Mouse (Mus musculus): Measurements from ENCODE around the gene Smad1. TPM values are rescaled to one million over a fixed set of nuclear protein-coding genes. Genes with fewer than 3 reads are reported as not detected.
A peak's percentile ranks its signal among the peaks of the same experiment; 100 is the strongest.

Gene Smad1
- polyA plus RNA-seq, 1 experiment: 48.0 TPM

- TF ChIP-seq POLR2A (IDR thresholded peaks at IDR 0.05; ENCODE audit: control insufficient read depth, extremely low read depth, insufficient read depth, low read length, poor library complexity) (no peak), CTCF (IDR thresholded peaks at IDR 0.05; ENCODE audit: borderline replicate concordance, control insufficient read depth, extremely low read depth, insufficient read depth, low read length, poor library complexity) (no peak)
- peaks cover 17% of the 10 kb centered on the region for H3K4me1 ChIP-seq (replicated peaks; ENCODE audit: control insufficient read depth, insufficient read depth, low read length)
- H3K36me3 ChIP-seq (ENCODE audit: control insufficient read depth, insufficient read depth, low read length): no peaks in the 10 kb centered on the region
- 85% methylated on average over 25 of the region's 25 CpGs for WGBS
- DNase-seq: no peak
- H3K27me3 ChIP-seq (ENCODE audit: control insufficient read depth, insufficient read depth, low read length): no peaks in the 10 kb centered on the region
- H3K27ac ChIP-seq (ENCODE audit: control insufficient read depth, insufficient read depth, low read length): peak overlapping the region; percentile 27; the same call in 1 of the 2 replicates
- 0 out of 2 replicates have a peak overlapping the region, but pooled peaks have one; percentile 11 for H3K4me3 ChIP-seq (ENCODE audit: control insufficient read depth, insufficient read depth, low read length)
Measured at GRCm38 (mm10) chr8:79384276-79385271, 14.7 kb downstream of the Smad1 start.

DNA sequence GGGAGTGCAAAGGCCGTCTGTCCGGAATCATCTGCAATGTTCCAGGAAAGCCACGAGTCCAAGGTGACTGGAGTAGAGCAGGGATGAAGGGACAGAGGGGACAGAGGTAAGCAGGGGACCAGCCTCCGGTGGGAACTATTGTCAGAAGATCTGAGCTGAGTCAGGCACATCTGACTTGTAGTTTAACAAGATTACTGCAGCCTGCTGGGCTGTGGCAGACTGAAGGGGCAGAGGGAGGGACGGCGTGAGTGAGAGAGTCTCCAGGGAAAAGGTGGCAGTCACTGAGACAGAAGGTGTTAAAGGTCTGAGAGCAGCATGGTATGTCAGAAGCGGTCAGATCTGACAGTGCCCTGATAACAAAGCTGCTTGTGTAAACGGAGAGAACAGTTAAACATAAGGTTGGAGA is 16.5 kb downstream of the Smad1 start:
- 87% methylated on average over 8 of the region's 8 CpGs for WGBS
- no peaks in the 10 kb centered on the region for H3K36me3 ChIP-seq (ENCODE audit: control insufficient read depth, insufficient read depth, low read length)
- peaks cover 26% of the 10 kb centered on the region for H3K4me1 ChIP-seq (replicated peaks; ENCODE audit: control insufficient read depth, insufficient read depth, low read length)
- 0 out of 2 replicates have a peak overlapping the region, but pooled peaks have one; percentile 13 for H3K27ac ChIP-seq (ENCODE audit: control insufficient read depth, insufficient read depth, low read length)
- no peak for DNase-seq
- no peak for TF ChIP-seq POLR2A (IDR thresholded peaks at IDR 0.05; ENCODE audit: control insufficient read depth, extremely low read depth, insufficient read depth, low read length, poor library complexity)
- TF ChIP-seq CTCF (IDR thresholded peaks at IDR 0.05; ENCODE audit: borderline replicate concordance, control insufficient read depth, extremely low read depth, insufficient read depth, low read length, poor library complexity): no peak
- H3K27me3 ChIP-seq (ENCODE audit: control insufficient read depth, insufficient read depth, low read length): no peaks in the 10 kb centered on the region
- H3K4me3 ChIP-seq (ENCODE audit: control insufficient read depth, insufficient read depth, low read length): no peak overlapping the region

DNA sequence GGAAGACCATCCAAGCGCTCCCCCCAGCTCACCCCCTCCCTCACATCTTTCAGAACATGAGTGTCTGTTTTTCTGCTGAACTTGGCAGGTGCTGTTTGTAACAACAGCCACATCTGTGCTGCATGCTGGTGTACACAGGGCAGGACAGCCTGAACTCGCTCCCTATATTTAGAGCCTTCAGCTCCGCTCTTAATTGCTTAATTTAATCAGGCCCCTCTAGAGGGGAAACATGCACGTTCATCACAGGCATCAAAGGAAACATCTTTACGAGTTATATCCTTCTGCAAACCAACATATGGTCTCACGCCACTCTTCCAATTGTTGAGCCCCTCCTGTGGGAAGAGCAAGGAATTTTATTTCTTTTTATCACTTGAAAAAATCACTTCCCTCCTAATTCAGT is 17.5 kb downstream of the Smad1 start:
- H3K27ac ChIP-seq (ENCODE audit: control insufficient read depth, insufficient read depth, low read length): no peak overlapping the region
- 48% methylated on average over 6 of the region's 6 CpGs for WGBS
- no peaks in the 10 kb centered on the region for H3K36me3 ChIP-seq (ENCODE audit: control insufficient read depth, insufficient read depth, low read length)
- DNase-seq: no peak
- TF ChIP-seq POLR2A (IDR thresholded peaks at IDR 0.05; ENCODE audit: control insufficient read depth, extremely low read depth, insufficient read depth, low read length, poor library complexity): no peak
- no peak overlapping the region for H3K4me3 ChIP-seq (ENCODE audit: control insufficient read depth, insufficient read depth, low read length)
- H3K4me1 ChIP-seq (replicated peaks; ENCODE audit: control insufficient read depth, insufficient read depth, low read length): peaks cover 26% of the 10 kb centered on the region
- H3K27me3 ChIP-seq (ENCODE audit: control insufficient read depth, insufficient read depth, low read length): no peaks in the 10 kb centered on the region

DNA sequence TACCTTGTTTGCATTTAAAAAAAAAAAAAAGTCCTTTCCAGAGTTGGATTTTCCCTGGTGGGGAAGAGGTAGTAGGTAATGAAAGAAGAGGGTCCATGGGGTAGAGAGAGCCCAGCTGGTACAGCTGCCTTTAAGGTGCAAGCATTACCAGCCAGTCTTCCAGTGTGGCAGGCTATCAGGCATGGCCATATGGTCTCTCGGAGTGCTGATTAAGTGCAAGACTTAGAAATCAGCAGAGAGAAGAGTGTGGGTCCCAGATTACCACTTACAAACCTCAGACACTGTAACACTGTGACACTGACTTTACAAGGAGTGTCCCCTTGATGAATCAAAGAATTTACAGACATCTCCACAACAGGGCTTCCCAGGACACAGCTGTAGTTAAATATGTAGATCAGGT is 18.9 kb downstream of the Smad1 start:
- no peak overlapping the region for H3K27ac ChIP-seq (ENCODE audit: control insufficient read depth, insufficient read depth, low read length)
- no peaks in the 10 kb centered on the region for H3K27me3 ChIP-seq (ENCODE audit: control insufficient read depth, insufficient read depth, low read length)
- 95% methylated on average over 1 of the region's 1 CpGs for WGBS
- H3K4me3 ChIP-seq (ENCODE audit: control insufficient read depth, insufficient read depth, low read length): no peak overlapping the region
- TF ChIP-seq CTCF (IDR thresholded peaks at IDR 0.05; ENCODE audit: borderline replicate concordance, control insufficient read depth, extremely low read depth, insufficient read depth, low read length, poor library complexity) (no peak), POLR2A (IDR thresholded peaks at IDR 0.05; ENCODE audit: control insufficient read depth, extremely low read depth, insufficient read depth, low read length, poor library complexity) (no peak)
- no peaks in the 10 kb centered on the region for H3K36me3 ChIP-seq (ENCODE audit: control insufficient read depth, insufficient read depth, low read length)
- H3K4me1 ChIP-seq (replicated peaks; ENCODE audit: control insufficient read depth, insufficient read depth, low read length): peaks cover 26% of the 10 kb centered on the region
- no peak for DNase-seq

DNA sequence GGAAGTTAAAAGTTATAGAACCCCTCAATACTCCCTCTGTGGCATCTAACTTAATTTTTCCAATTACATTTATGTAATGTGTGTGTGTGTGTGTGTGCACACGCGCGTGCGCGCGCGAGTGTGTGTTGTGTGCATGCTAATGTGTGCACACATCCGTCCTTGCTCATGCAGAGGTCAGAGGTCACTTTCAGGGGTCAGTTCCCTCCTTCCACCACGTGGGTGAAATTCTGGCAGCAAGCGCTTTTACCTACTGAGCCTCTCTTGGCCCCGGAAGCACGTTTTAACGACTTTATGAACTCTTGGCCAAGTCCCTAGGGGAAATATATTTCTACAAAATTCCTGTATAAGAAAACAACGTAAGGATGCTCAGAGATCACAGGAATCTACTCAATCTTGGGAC is 19.3 kb downstream of the Smad1 start:
- Histone ChIP-seq H3K36me3 (ENCODE audit: control insufficient read depth, insufficient read depth, low read length) (no peaks in the 10 kb centered on the region), H3K4me1 (replicated peaks; ENCODE audit: control insufficient read depth, insufficient read depth, low read length) (peaks cover 29% of the 10 kb centered on the region), H3K27ac (ENCODE audit: control insufficient read depth, insufficient read depth, low read length) (no peak overlapping the region), H3K27me3 (ENCODE audit: control insufficient read depth, insufficient read depth, low read length) (no peaks in the 10 kb centered on the region), H3K4me3 (ENCODE audit: control insufficient read depth, insufficient read depth, low read length) (no peak overlapping the region)
- TF ChIP-seq CTCF (IDR thresholded peaks at IDR 0.05; ENCODE audit: borderline replicate concordance, control insufficient read depth, extremely low read depth, insufficient read depth, low read length, poor library complexity) (no peak), POLR2A (IDR thresholded peaks at IDR 0.05; ENCODE audit: control insufficient read depth, extremely low read depth, insufficient read depth, low read length, poor library complexity) (no peak)
- DNase-seq: no peak
- 91% methylated on average over 14 of the region's 14 CpGs for WGBS

DNA sequence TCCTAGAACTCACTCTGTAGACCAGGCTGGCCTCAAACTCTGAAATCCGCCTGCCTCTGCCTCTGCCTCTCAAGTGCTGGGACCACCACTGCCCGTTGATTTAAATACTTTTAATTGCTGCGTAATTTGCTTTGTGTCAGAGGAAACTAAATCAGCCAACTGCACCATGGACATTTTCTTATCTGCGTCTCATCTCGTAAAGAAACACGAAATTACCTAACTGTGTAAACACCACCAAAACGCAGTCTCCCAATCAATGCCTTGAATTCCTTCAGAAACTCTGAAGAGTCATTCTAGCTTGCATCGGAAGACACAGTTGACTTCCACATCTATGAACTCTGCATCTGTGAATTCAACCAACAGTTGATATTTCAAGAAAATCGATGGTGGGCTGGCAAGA is 22.7 kb downstream of the Smad1 start:
- Histone ChIP-seq H3K36me3 (ENCODE audit: control insufficient read depth, insufficient read depth, low read length) (no peaks in the 10 kb centered on the region), H3K27ac (ENCODE audit: control insufficient read depth, insufficient read depth, low read length) (no peak overlapping the region), H3K4me3 (ENCODE audit: control insufficient read depth, insufficient read depth, low read length) (no peak overlapping the region), H3K27me3 (ENCODE audit: control insufficient read depth, insufficient read depth, low read length) (no peaks in the 10 kb centered on the region), H3K4me1 (replicated peaks; ENCODE audit: control insufficient read depth, insufficient read depth, low read length) (peaks cover 27% of the 10 kb centered on the region)
- TF ChIP-seq CTCF (IDR thresholded peaks at IDR 0.05; ENCODE audit: borderline replicate concordance, control insufficient read depth, extremely low read depth, insufficient read depth, low read length, poor library complexity) (no peak), POLR2A (IDR thresholded peaks at IDR 0.05; ENCODE audit: control insufficient read depth, extremely low read depth, insufficient read depth, low read length, poor library complexity) (no peak)
- 97% methylated on average over 9 of the region's 9 CpGs for WGBS
- DNase-seq: no peak
